Comparison of ENCODE assay signal across 25 mouse cellular contexts in genomic region chr8:118395178-118395577, GRCm38 (mm10).
DNase-seq lines count a peak whose midpoint lies in the region; ATAC-seq and TF ChIP-seq lines count a peak whose summit lies in the region.
"Had no signal": no experiment of that assay in that cellular context is flagged by ENCODE, and none has a peak within 500 bp of the region (broad histone marks: within the 10 kb centered on the region; RNA-seq: fewer than 3 reads in every experiment).

No protein-coding gene starts in this region.

- no peaks in the 10 kb centered on the region for H3K36me3 ChIP-seq in kidney, postnatal 0 days (ENCODE audit: insufficient read depth, low read length)
- no peaks in the 10 kb centered on the region for H3K36me3 ChIP-seq in lung, postnatal 0 days (ENCODE audit: insufficient read depth, low read length)
- H3K36me3 ChIP-seq in intestine, embryonic 16.5 days (ENCODE audit: control insufficient read depth, insufficient read depth, low read length): no peaks in the 10 kb centered on the region
- H3K36me3 ChIP-seq: embryonic facial prominence, embryonic 12.5 days; forebrain, embryonic 12.5 days; G1E; hindbrain, embryonic 12.5 days; midbrain, embryonic 15.5 days; neural tube, embryonic 13.5 days had no signal

- TF ChIP-seq CTCF in kidney, postnatal 0 days (IDR thresholded peaks at IDR 0.05; ENCODE audit: low read depth): no peak
- TF ChIP-seq CTCF in lung, postnatal 0 days (IDR thresholded peaks at IDR 0.05): no peak

- TF ChIP-seq EP300 in lung, postnatal 0 days (IDR thresholded peaks at IDR 0.05): 0 out of 2 replicates have a peak, but pooled peaks have one; percentile 13

- no peak overlapping the region for H3K4me2 ChIP-seq in kidney, postnatal 0 days (ENCODE audit: low read length)
- no peak overlapping the region for H3K4me2 ChIP-seq in lung, postnatal 0 days (replicated peaks; ENCODE audit: low read depth, low read length)
- H3K4me2 ChIP-seq in intestine, embryonic 16.5 days (ENCODE audit: low read depth, low read length): no peak overlapping the region; the same call in 1 of the 2 replicates
- H3K4me2 ChIP-seq: embryonic facial prominence, embryonic 12.5 days; forebrain, embryonic 12.5 days; hindbrain, embryonic 12.5 days; midbrain, embryonic 15.5 days; neural tube, embryonic 13.5 days had no signal

- no peaks in the 10 kb centered on the region for H3K9me3 ChIP-seq in kidney, postnatal 0 days (replicated peaks; ENCODE audit: low read length)
- H3K9me3 ChIP-seq in lung, postnatal 0 days (ENCODE audit: low read length): no peaks in the 10 kb centered on the region
- H3K9me3 ChIP-seq in intestine, embryonic 16.5 days (ENCODE audit: control insufficient read depth, low read length): no peaks in the 10 kb centered on the region
- H3K9me3 ChIP-seq: embryonic facial prominence, embryonic 12.5 days; forebrain, embryonic 12.5 days; hindbrain, embryonic 12.5 days; midbrain, embryonic 15.5 days; neural tube, embryonic 13.5 days had no signal

- intact Hi-C loops in heart, postnatal 36 days (cut with DNase I): loop anchor here (2.0 to 10.0 kb wide), 4 partner anchors 40 to 460 kb away; no protein-coding TSS in a partner anchor

- H3K27me3 ChIP-seq in kidney, postnatal 0 days (ENCODE audit: insufficient read depth, low read length): no peaks in the 10 kb centered on the region
- no peaks in the 10 kb centered on the region for H3K27me3 ChIP-seq in lung, postnatal 0 days (replicated peaks; ENCODE audit: insufficient read depth, low read length)
- no peaks in the 10 kb centered on the region for H3K27me3 ChIP-seq in intestine, embryonic 16.5 days (replicated peaks; ENCODE audit: control insufficient read depth, insufficient read depth, low read length)
- H3K27me3 ChIP-seq: CH12.LX; embryonic facial prominence, embryonic 12.5 days; forebrain, embryonic 12.5 days; hindbrain, embryonic 12.5 days; midbrain, embryonic 15.5 days; neural tube, embryonic 13.5 days; Patski had no signal

- WGBS in kidney, postnatal 0 days: 56% methylated on average over 4 of the region's 4 CpGs
- 51% methylated on average over 4 of the region's 4 CpGs for WGBS in lung, postnatal 0 days
- WGBS in intestine, embryonic 16.5 days: 56% methylated on average over 4 of the region's 4 CpGs

- H3K4me3 ChIP-seq in kidney, postnatal 0 days (replicated peaks; ENCODE audit: low read depth, low read length): no peak overlapping the region
- H3K4me3 ChIP-seq in lung, postnatal 0 days (ENCODE audit: low read depth, low read length): no peak overlapping the region
- no peak overlapping the region for H3K4me3 ChIP-seq in intestine, embryonic 16.5 days (ENCODE audit: low read length)
- H3K4me3 ChIP-seq: embryonic facial prominence, embryonic 12.5 days; erythroblast, embryonic 14.5 days; forebrain, embryonic 12.5 days; hindbrain, embryonic 12.5 days; midbrain, embryonic 15.5 days; neural tube, embryonic 13.5 days had no signal

- H3K9ac ChIP-seq in kidney, postnatal 0 days (ENCODE audit: low read depth, low read length): no peak overlapping the region
- H3K9ac ChIP-seq in lung, postnatal 0 days (replicated peaks; ENCODE audit: low read depth): no peak overlapping the region
- no peak overlapping the region for H3K9ac ChIP-seq in intestine, embryonic 16.5 days (ENCODE audit: low read depth, low read length)
- H3K9ac ChIP-seq: embryonic facial prominence, embryonic 12.5 days; forebrain, embryonic 12.5 days; hindbrain, embryonic 12.5 days; midbrain, embryonic 15.5 days; neural tube, embryonic 13.5 days had no signal

- ATAC-seq in kidney, postnatal 0 days (replicated peaks; ENCODE audit: low FRiP score, low read depth): no peak
- 0 out of 2 replicates have a peak, but pooled peaks have one; percentile 14 for ATAC-seq in lung, postnatal 0 days
- peak; percentile 42; the same call in 1 of the 2 replicates for ATAC-seq in intestine, embryonic 16.5 days
- ATAC-seq: midbrain, embryonic 15.5 days; Patski had no signal

- peak; percentile 51 for DNase-seq in heart, adult 8-10 months (ENCODE audit: low spot score)
- no peak for DNase-seq in heart, postnatal 36 days
- DNase-seq in kidney, postnatal 0 days (ENCODE audit: low spot score): peak; percentile 21
- no peak for DNase-seq in kidney, adult 8-10 months
- peak; percentile 7 for DNase-seq in lung, postnatal 0 days (ENCODE audit: low spot score)
- DNase-seq in lung, postnatal 14 days: no peak
- DNase-seq in embryo, embryonic 9.5 days (ENCODE audit: extremely low spot score): no peak
- DNase-seq: adrenal gland, adult 2 months; B cell, adult 2 months; cerebellum, adult 11-12 months; cerebellum, postnatal 10 days; left cerebral cortex, postnatal 4 days; retina, postnatal 1 day; right cerebral cortex, postnatal 25 days; spleen, adult 18-20 months had no signal

- H3K27ac ChIP-seq in kidney, postnatal 0 days: no peak overlapping the region
- H3K27ac ChIP-seq in lung, postnatal 0 days (ENCODE audit: low read length): no peak overlapping the region
- H3K27ac ChIP-seq in intestine, embryonic 16.5 days (ENCODE audit: low read length): no peak overlapping the region
- H3K27ac ChIP-seq: embryonic facial prominence, embryonic 12.5 days; forebrain, embryonic 12.5 days; hindbrain, embryonic 12.5 days; midbrain, embryonic 15.5 days; neural tube, embryonic 13.5 days had no signal

- no peaks in the 10 kb centered on the region for H3K4me1 ChIP-seq in kidney, postnatal 0 days (replicated peaks; ENCODE audit: insufficient read depth, low read length)
- no peaks in the 10 kb centered on the region for H3K4me1 ChIP-seq in lung, postnatal 0 days (ENCODE audit: insufficient read depth, low read depth, low read length)
- H3K4me1 ChIP-seq in intestine, embryonic 16.5 days (ENCODE audit: control insufficient read depth, insufficient read depth, low read length): no peaks in the 10 kb centered on the region
- H3K4me1 ChIP-seq: embryonic facial prominence, embryonic 12.5 days; forebrain, embryonic 12.5 days; midbrain, embryonic 15.5 days had no signal

Comparison
In these comparisons a context has a peak if more than half of its experiments do, and no peak if none do; other contexts are left out.
1. DNase-seq: peak in heart, adult 8-10 months (single experiment), kidney, postnatal 0 days (single experiment) and lung, postnatal 0 days (single experiment); none in heart, postnatal 36 days (0 of 2), kidney, adult 8-10 months (0 of 2), lung, postnatal 14 days (single experiment) and embryo, embryonic 9.5 days (single experiment).